Comparison of ENCODE assay signal across 23 mouse cellular contexts in genomic region chr3:89677617-89678016, GRCm38 (mm10). TPM values are rescaled to one million over a fixed set of nuclear protein-coding genes. Genes with fewer than 3 reads are reported as not detected.
DNase-seq lines count a peak whose midpoint lies in the region; ATAC-seq and TF ChIP-seq lines count a peak whose summit lies in the region.
"Had no signal": no experiment of that assay in that cellular context is flagged by ENCODE, and none has a peak within 500 bp of the region (broad histone marks: within the 10 kb centered on the region; RNA-seq: fewer than 3 reads in every experiment).

No protein-coding gene starts in this region.

- H3K27me3 ChIP-seq in forebrain, embryonic 15.5 days: no peaks in the 10 kb centered on the region
- H3K27me3 ChIP-seq in hindbrain, embryonic 16.5 days (replicated peaks; ENCODE audit: control insufficient read depth, insufficient read depth, low read length): no peaks in the 10 kb centered on the region; the same call in 1 of the 2 replicates
- H3K27me3 ChIP-seq in heart, adult 2 months (ENCODE audit: control insufficient read depth, insufficient read depth, low read length): no peaks in the 10 kb centered on the region

- intact Hi-C loops in heart, adult 2 months (cut with DNase I): no loop called here

- peak overlapping the region; percentile 12; the same call in 1 of the 2 replicates for H3K27ac ChIP-seq in forebrain, embryonic 15.5 days (replicated peaks)
- H3K27ac ChIP-seq in hindbrain, embryonic 16.5 days (ENCODE audit: low read depth, low read length): peak overlapping the region; percentile 37; the same call in 1 of the 2 replicates
- H3K27ac ChIP-seq in heart, adult 2 months: no peak overlapping the region
- H3K27ac ChIP-seq: embryonic facial prominence, embryonic 12.5 days; limb, embryonic 12.5 days; liver, embryonic 12.5 days; stomach, postnatal 0 days had no signal

- no peak overlapping the region for H3K9ac ChIP-seq in forebrain, embryonic 15.5 days (replicated peaks)
- H3K9ac ChIP-seq in hindbrain, embryonic 16.5 days (ENCODE audit: low read depth, low read length): no peak overlapping the region
- H3K9ac ChIP-seq in heart, adult 2 months (ENCODE audit: low read depth, low read length): no peak overlapping the region
- H3K9ac ChIP-seq: embryonic facial prominence, embryonic 12.5 days; limb, embryonic 12.5 days; liver, embryonic 12.5 days had no signal

- no peak for TF ChIP-seq CTCF in heart, adult 2 months (IDR thresholded peaks at IDR 0.05)

- no peaks in the 10 kb centered on the region for H3K36me3 ChIP-seq in forebrain, embryonic 15.5 days
- H3K36me3 ChIP-seq in hindbrain, embryonic 16.5 days (ENCODE audit: control insufficient read depth, insufficient read depth, low read length): no peaks in the 10 kb centered on the region
- no peaks in the 10 kb centered on the region for H3K36me3 ChIP-seq in heart, adult 2 months (ENCODE audit: control insufficient read depth, insufficient read depth, low read length)
- H3K36me3 ChIP-seq: embryonic facial prominence, embryonic 12.5 days; limb, embryonic 12.5 days; liver, embryonic 12.5 days had no signal

- H3K4me2 ChIP-seq in forebrain, embryonic 15.5 days (replicated peaks): no peak overlapping the region
- no peak overlapping the region for H3K4me2 ChIP-seq in hindbrain, embryonic 16.5 days (ENCODE audit: low read length)
- H3K4me2 ChIP-seq: embryonic facial prominence, embryonic 12.5 days; limb, embryonic 12.5 days; liver, embryonic 12.5 days had no signal

- no peak overlapping the region for H3K4me3 ChIP-seq in forebrain, embryonic 15.5 days
- H3K4me3 ChIP-seq in hindbrain, embryonic 16.5 days (ENCODE audit: low read length): no peak overlapping the region
- H3K4me3 ChIP-seq in heart, adult 2 months: no peak overlapping the region
- H3K4me3 ChIP-seq: embryonic facial prominence, embryonic 12.5 days; erythroblast, embryonic 14.5 days; limb, embryonic 12.5 days; liver, embryonic 12.5 days; megakaryocyte, embryonic 14.5 days; myocyte had no signal

- 17% methylated on average over 5 of the region's 5 CpGs for WGBS in forebrain, embryonic 15.5 days
- WGBS in hindbrain, embryonic 16.5 days: 25% methylated on average over 5 of the region's 5 CpGs
- 68% methylated on average over 5 of the region's 5 CpGs for WGBS in heart, adult 2 months

- peak; percentile 75 for ATAC-seq in forebrain, embryonic 15.5 days (replicated peaks)
- peak; percentile 53; the same call in 1 of the 2 replicates for ATAC-seq in hindbrain, embryonic 16.5 days
- ATAC-seq: liver, embryonic 12.5 days had no signal

- peaks cover 10% of the 10 kb centered on the region for H3K4me1 ChIP-seq in forebrain, embryonic 15.5 days
- peaks cover 5% of the 10 kb centered on the region for H3K4me1 ChIP-seq in hindbrain, embryonic 16.5 days (ENCODE audit: control insufficient read depth, insufficient read depth, low read depth, low read length)
- H3K4me1 ChIP-seq in heart, adult 2 months (ENCODE audit: control insufficient read depth, insufficient read depth, low read length): no peaks in the 10 kb centered on the region
- H3K4me1 ChIP-seq: embryonic facial prominence, embryonic 12.5 days; limb, embryonic 12.5 days; liver, embryonic 12.5 days; megakaryocyte, embryonic 14.5 days had no signal

- H3K79me2 ChIP-seq in heart, adult 2 months (replicated peaks; ENCODE audit: control insufficient read depth, insufficient read depth, low read length): no peaks in the 10 kb centered on the region

- DNase-seq in ES-CJ7 (ENCODE audit: low read depth, low spot score) (peak; percentile 42), ZHBTc4 (ENCODE audit: low read depth, low spot score) (peak; percentile 38)
- no peak for DNase-seq in heart, adult 2 months
- DNase-seq in thymus, adult 18-20 months: no peak
- DNase-seq in urinary bladder, postnatal 14 days (ENCODE audit: low spot score): no peak
- DNase-seq: adrenal gland, adult 8-10 months; cerebellum, adult 9-11 months; gastrocnemius, postnatal 14 days; heart, adult 18-20 months; kidney, adult 18-20 months; kidney, postnatal 36 days; layer of hippocampus, adult 9-11 months; lung, adult 2 months; thymus, postnatal 14 days had no signal

- TF ChIP-seq POLR2A in heart, adult 2 months (IDR thresholded peaks at IDR 0.05; ENCODE audit: insufficient read depth, low read depth, low read length): no peak

- no peak for TF ChIP-seq EP300 in heart, adult 2 months (IDR thresholded peaks at IDR 0.05; ENCODE audit: insufficient read depth, low read depth, low read length)

- no peaks in the 10 kb centered on the region for H3K9me3 ChIP-seq in forebrain, embryonic 15.5 days
- no peaks in the 10 kb centered on the region for H3K9me3 ChIP-seq in hindbrain, embryonic 16.5 days (ENCODE audit: control insufficient read depth, low read length)
- H3K9me3 ChIP-seq: embryonic facial prominence, embryonic 12.5 days; limb, embryonic 12.5 days; liver, embryonic 12.5 days; megakaryocyte, embryonic 14.5 days had no signal

RNA-seq across cellular contexts. Expression of gene Adar, which starts 37.2 kb away (rescaled TPM):
- 25.0 and 25.6 TPM in 2 replicates for polyA plus RNA-seq in forebrain, embryonic 15.5 days (2015; fragmentation: Nextera tagmentation; extraction: Ambion mirVana)
- polyA plus RNA-seq in hindbrain, embryonic 16.5 days (2015; fragmentation: Nextera tagmentation; extraction: Ambion mirVana): 25.2 and 32.4 TPM in 2 replicates
- total RNA-seq in heart, adult 2 months (2021): 10 to 100 TPM; 10.8 to 13.1 TPM
- 12.8 and 15.8 TPM in 2 replicates for polyA plus RNA-seq in heart, adult 2 months (2012; rRNA removed)

Comparison
In these comparisons a context has a peak if more than half of its experiments do, and no peak if none do; other contexts are left out.
1. DNase-seq: peak in ES-CJ7 (single experiment) and ZHBTc4 (single experiment); none in heart, adult 2 months (0 of 2), thymus, adult 18-20 months (0 of 2) and urinary bladder, postnatal 14 days (single experiment).